Mouse (Mus musculus) small intestine, adult 2 months (tissue): ENCODE data around the gene Krt18. TPM values are rescaled to one million over a fixed set of nuclear protein-coding genes. Genes with fewer than 3 reads are reported as not detected.

Experiments
- H3K27ac ChIP-seq: fragments of 200-500 bp; 2 replicates; pipeline ENCODE4 v1.5.1; 2012; ENCODE audit warnings: low read depth, low read length, control low read depth, inconsistent platforms; ENCODE audit not compliant: insufficient read depth
- H3K27me3 ChIP-seq: fragments of 200-500 bp; 2 replicates; pipeline ENCODE4 v1.6.1; 2012; ENCODE audit warnings: mild to moderate bottlenecking, moderate library complexity, low read length, inconsistent platforms; ENCODE audit not compliant: control insufficient read depth, insufficient read depth
- H3K36me3 ChIP-seq: fragments of 200-500 bp; 2 replicates; pipeline ENCODE4 v1.6.1; 2012; ENCODE audit warnings: mild to moderate bottlenecking, low read length, control low read depth, inconsistent platforms; ENCODE audit not compliant: control insufficient read depth, insufficient read depth
- H3K4me1 ChIP-seq: fragments of 200-500 bp; 2 replicates; pipeline ENCODE4 v1.6.1; 2012; ENCODE audit warnings: low read length, inconsistent platforms, mixed read lengths; ENCODE audit not compliant: control insufficient read depth, insufficient read depth, insufficient read length
- H3K4me3 ChIP-seq: fragments of 200-500 bp; 2 replicates; pipeline ENCODE4 v1.5.1; 2012; ENCODE audit warnings: low read depth, mild to moderate bottlenecking, control low read depth, inconsistent platforms, low read length, moderate library complexity
- CTCF ChIP-seq: fragments of 200-500 bp; IDR thresholded peaks from 2 replicates; pipeline ENCODE4 v1.5.1; 2012; ENCODE audit warnings: low read depth, mild to moderate bottlenecking, control low read depth, inconsistent platforms, low read length, moderate library complexity, mixed read lengths; ENCODE audit not compliant: insufficient replicate concordance, insufficient read length; ENCODE audit errors: extremely low read depth
- POLR2A ChIP-seq: fragments of 200-500 bp; IDR thresholded peaks from 2 replicates; pipeline ENCODE4 v1.6.1; 2012; ENCODE audit warnings: low read depth, mild to moderate bottlenecking, control low read depth, inconsistent platforms, low read length, moderate library complexity
- WGBS: fragments of 180-500 bp; shearing (Covaris S2); methylation state at CpG from one replicate; pipeline ENCODE4 v1.1.7; 2018; 5-methylcytosine and 5-hydroxymethylcytosine counted together
- polyA plus RNA-seq: library from polyadenylated mRNA; depleted of rRNA; stranded (reverse); fragments of >200 nt; gene quantifications from 2 replicates; pipeline ENCODE4 v1.2.3, GENCODE M21; 2012

The Krt18 gene
- polyA plus RNA-seq, 1 experiment = 200 TPM

GRCm38 (mm10) chr15:102010569-102011245, 17.3 kb upstream of the Krt18 start:
- H3K27ac ChIP-seq = no peak overlapping the region
- no peaks in the 10 kb centered on the region for H3K36me3 ChIP-seq
- H3K4me3 ChIP-seq = no peak overlapping the region
- H3K4me1 ChIP-seq = peaks cover 55% of the 10 kb centered on the region
- H3K27me3 ChIP-seq = no peaks in the 10 kb centered on the region
- TF ChIP-seq CTCF = no peak
- no peak for TF ChIP-seq POLR2A
- WGBS = 72% methylated on average over 3 of the region's 3 CpGs

- Histone ChIP-seq H3K27me3 (no peaks in the 10 kb centered on the region), H3K4me3 (no peak overlapping the region), H3K36me3 (no peaks in the 10 kb centered on the region), H3K4me1 (peaks cover 52% of the 10 kb centered on the region), H3K27ac (no peak overlapping the region)
- WGBS = 73% methylated on average over 4 of the region's 4 CpGs
- TF ChIP-seq POLR2A (no peak), CTCF (no peak)
These were observed 15.7 kb upstream of the Krt18 start for GRCm38 (mm10) chr15:102012260-102012765.

GRCm38 (mm10) chr15:102013651-102014050, 14.3 kb upstream of the Krt18 start:
- Histone ChIP-seq H3K27me3 (no peaks in the 10 kb centered on the region), H3K27ac (peak overlapping the region; percentile 16; the same call in 1 of the 2 replicates), H3K36me3 (no peaks in the 10 kb centered on the region), H3K4me1 (peaks cover 41% of the 10 kb centered on the region), H3K4me3 (no peak overlapping the region)
- WGBS = 32% methylated on average over 3 of the region's 3 CpGs
- TF ChIP-seq CTCF (no peak), POLR2A (no peak)

DNA sequence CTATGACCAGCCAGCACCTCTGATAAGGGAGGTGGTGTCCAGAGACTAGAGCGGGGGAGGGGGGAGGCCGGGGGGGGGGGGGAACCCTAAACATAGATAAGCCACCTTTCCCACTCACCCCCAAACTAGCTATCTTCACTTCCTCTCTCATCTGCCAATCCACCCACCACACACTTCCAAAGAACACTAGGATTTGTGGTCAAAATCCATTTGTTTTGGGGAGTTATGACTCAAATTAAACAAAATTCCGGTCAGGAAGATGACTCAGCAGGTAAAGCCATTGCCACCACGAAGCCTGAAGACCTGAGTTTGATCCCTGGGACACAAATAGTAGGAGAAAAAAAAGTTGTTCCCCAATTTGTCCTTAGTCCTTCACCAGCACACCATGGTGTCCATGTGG, 13.1 kb upstream of the Krt18 start:
- Histone ChIP-seq H3K27me3 (no peaks in the 10 kb centered on the region), H3K4me3 (no peak overlapping the region), H3K36me3 (no peaks in the 10 kb centered on the region), H3K4me1 (peaks cover 33% of the 10 kb centered on the region), H3K27ac (peak overlapping the region; percentile 55; the same call in 1 of the 2 replicates)
- no peak for TF ChIP-seq POLR2A
- TF ChIP-seq CTCF = no peak
- WGBS = 14% methylated on average over 4 of the region's 4 CpGs

DNA sequence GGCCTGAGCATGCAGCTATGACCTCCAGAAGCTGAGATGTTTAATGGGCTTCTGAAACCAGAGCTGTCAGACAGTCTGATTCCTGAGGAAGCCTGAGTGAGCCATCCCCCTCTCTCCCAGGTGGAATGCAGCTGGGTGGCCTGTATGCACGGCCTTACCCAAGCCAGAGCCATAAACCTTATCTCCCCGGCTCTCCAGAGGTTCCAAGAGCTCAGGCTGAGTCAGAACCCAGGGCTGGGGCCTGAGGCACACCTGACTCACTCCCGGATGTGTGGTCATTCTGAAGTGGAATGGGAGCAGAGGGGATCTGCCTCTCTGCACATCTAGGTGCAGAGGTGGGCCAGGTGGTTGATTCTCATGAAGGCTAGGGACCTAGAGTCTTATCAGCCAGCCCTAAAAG, 11.9 kb upstream of the Krt18 start:
- no peak for TF ChIP-seq CTCF
- TF ChIP-seq POLR2A = peak; percentile 70
- no peaks in the 10 kb centered on the region for H3K27me3 ChIP-seq
- H3K27ac ChIP-seq = peak overlapping the region; percentile 100
- H3K4me3 ChIP-seq = peak overlapping the region; percentile 35
- H3K4me1 ChIP-seq = peaks cover 28% of the 10 kb centered on the region
- 23% methylated on average over 3 of the region's 3 CpGs for WGBS
- H3K36me3 ChIP-seq = no peaks in the 10 kb centered on the region

DNA sequence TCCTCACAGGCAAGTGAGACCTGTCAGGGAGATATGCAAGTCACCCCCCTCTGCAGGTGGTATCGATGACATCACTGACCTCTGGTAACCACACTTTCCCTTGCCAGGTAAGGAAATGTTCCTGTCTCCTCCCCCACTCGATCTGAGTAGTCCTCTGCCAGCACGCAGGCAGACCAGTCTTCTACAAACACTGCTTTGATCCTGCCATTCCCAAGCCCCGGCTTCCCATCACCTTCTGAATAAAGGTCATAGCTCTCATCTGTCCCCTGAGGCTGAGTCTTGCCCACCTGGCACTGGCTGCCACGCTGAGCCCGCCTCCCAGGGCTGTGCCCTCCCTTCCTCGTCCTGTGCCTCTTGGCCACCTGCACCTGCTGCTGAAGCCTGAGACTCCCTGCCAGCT, 11.2 kb upstream of the Krt18 start:
- Histone ChIP-seq H3K27ac (peak overlapping the region; percentile 100), H3K4me1 (peaks cover 28% of the 10 kb centered on the region), H3K4me3 (peak overlapping the region; percentile 35), H3K36me3 (no peaks in the 10 kb centered on the region), H3K27me3 (no peaks in the 10 kb centered on the region)
- TF ChIP-seq CTCF (no peak), POLR2A (peak; percentile 43; the same call in 1 of the 2 replicates)
- WGBS = 13% methylated on average over 7 of the region's 7 CpGs

DNA sequence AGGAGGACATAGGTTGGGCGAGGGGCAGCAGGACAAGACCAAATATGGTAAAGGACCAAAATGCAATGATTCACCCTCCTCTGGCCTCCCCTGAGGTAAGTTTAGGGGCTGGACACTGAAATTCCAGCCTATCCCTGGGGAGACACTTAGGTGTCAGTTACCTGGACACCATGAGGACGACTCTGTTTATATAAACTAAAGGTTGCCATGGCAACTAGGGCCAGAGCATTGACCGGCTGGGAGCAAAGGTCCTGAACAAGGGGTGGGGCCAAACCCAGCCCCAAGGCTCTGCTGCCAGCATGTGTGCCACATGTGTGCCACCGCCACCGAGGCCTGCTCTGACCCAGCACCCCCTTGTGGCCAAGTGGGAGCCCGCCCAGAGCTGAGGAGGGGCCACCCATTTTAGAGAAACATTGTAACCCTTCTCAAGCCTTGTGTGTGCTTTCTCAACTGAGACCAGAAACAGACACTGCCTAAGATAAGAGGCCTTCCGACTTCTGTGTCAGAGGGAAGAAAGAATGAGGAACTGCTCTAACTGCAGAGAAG, 10.0 kb upstream of the Krt18 start:
- WGBS = 10% methylated on average over 7 of the region's 7 CpGs
- TF ChIP-seq POLR2A = no peak
- TF ChIP-seq CTCF = peak; percentile 74

DNA sequence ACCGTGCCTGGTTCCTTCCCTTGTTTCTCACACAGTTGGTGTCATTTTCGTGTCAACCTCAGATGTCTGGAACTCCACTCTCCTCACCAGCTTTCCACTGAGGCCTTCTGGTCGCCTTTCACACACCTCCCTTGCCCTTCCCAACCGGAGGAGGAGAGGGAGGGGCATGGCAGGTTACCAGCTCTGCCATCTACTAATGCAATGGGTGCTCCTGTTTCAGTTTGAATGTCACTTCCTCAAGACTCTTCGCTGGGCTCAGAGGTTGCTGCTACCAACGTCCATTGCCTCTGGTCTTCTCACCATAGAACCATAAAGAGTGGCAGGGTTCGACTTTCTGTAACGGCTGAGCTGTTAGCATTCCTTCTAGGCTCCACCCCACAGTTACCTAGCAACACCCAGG, 5.5 kb upstream of the Krt18 start:
- TF ChIP-seq CTCF = no peak
- TF ChIP-seq POLR2A = no peak
- H3K27ac ChIP-seq = peak overlapping the region; percentile 90
- no peaks in the 10 kb centered on the region for H3K36me3 ChIP-seq
- H3K4me1 ChIP-seq = peaks cover 15% of the 10 kb centered on the region
- H3K4me3 ChIP-seq = no peak overlapping the region
- 15% methylated on average over 8 of the region's 8 CpGs for WGBS
- H3K27me3 ChIP-seq = no peaks in the 10 kb centered on the region

More for the DNA sequence above, 10.0 kb upstream of the Krt18 start:
- H3K27ac ChIP-seq = peak overlapping the region; percentile 100
- no peaks in the 10 kb centered on the region for H3K27me3 ChIP-seq
- H3K4me3 ChIP-seq = peak overlapping the region; percentile 60
- peaks cover 26% of the 10 kb centered on the region for H3K4me1 ChIP-seq
- H3K36me3 ChIP-seq = no peaks in the 10 kb centered on the region
